Mouse (Mus musculus): Measurements from ENCODE around the gene Fbxo39. TPM values are rescaled to one million over a fixed set of nuclear protein-coding genes. Genes with fewer than 3 reads are reported as not detected.
A peak's percentile ranks its signal among the peaks of the same experiment; 100 is the strongest.

The Fbxo39 gene
- not detected in 2 replicates for polyA plus RNA-seq (2015; fragmentation: Nextera tagmentation; extraction: Ambion mirVana)

DNA sequence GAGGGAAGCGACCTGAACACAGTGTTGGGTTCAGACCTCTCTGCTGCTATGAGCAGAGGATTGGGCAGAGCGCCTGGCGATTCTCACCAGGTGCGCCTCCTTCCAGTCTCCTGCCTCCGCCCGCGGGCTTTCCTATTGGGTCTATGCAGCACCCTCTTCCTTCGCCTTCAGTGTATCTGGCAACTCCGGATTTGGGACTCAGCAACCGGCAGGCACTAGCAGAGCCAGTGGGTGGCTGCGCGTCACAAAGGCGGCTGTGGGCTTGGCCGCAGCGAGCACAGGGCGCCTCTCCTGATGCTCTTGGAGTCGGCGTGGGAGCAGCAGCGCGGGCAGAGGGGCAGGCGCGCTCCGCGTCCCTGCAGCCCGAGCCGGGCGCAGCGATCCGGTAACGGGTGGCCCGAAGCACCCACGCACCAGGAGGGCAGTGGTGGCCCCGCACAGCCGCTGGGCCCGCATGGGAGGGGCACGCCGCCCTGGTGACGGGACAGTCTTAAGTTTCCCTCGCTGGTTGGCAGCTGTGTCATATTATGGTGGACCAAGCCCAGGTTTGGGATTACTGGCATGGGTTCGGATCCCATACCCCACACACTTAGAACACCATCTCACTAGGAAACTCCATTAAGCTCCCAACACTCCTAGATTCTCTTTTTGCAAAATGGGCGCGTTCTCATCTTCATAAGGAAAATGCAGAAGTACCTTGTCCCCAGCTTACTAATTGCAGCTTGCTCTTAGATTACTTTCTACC is at the start of gene Fbxo39:
TSS of gene Fbxo39 (plus strand) at position 294 of the 745 bp plus-strand sequence.
- Histone ChIP-seq H3K27me3 (peaks cover 47% of the 10 kb centered on the region), H3K9me3 (replicated peaks) (no peaks in the 10 kb centered on the region), H3K27ac (replicated peaks) (no peak within 1 kb of the TSS), H3K9ac (no peak within 1 kb of the TSS), H3K4me1 (replicated peaks) (no peaks in the 10 kb centered on the region), H3K4me3 (replicated peaks) (no peak within 1 kb of the TSS), H3K36me3 (replicated peaks) (no peaks in the 10 kb centered on the region), H3K4me2 (no peak within 1 kb of the TSS)
- no peak for ATAC-seq (ENCODE audit: insufficient read depth)
- WGBS (ENCODE audit: insufficient replicate concordance): 9% methylated on average over 42 of the region's 42 CpGs

DNA sequence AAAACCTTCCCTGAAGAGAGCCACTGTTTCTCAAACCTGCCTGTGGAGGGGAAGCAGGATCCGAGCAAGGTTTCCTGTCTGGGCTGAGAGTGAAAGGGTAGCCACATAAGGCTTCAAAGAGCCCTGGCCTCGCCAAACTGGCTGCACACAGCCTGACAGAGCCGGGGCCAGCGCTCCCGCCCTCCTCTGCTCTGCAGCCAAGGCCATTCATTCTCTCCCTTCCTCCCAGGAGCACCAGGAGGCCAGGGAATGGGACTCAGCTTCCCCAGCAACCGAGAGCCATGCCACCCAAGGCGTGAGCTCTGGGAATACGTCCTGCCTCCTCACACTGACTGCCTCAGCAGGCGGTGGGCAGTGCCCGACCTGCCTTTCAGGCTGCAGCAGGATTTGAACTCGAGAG is 48.8 kb upstream of the Fbxo39 start:
- Histone ChIP-seq H3K4me2 (no peak overlapping the region), H3K36me3 (replicated peaks) (no peaks in the 10 kb centered on the region), H3K9me3 (replicated peaks) (no peaks in the 10 kb centered on the region), H3K4me3 (replicated peaks) (no peak overlapping the region), H3K27ac (replicated peaks) (no peak overlapping the region), H3K4me1 (replicated peaks) (peaks cover 10% of the 10 kb centered on the region), H3K27me3 (peaks cover 61% of the 10 kb centered on the region), H3K9ac (no peak overlapping the region)
- 9% methylated on average over 11 of the region's 11 CpGs for WGBS (ENCODE audit: insufficient replicate concordance)
- ATAC-seq (ENCODE audit: insufficient read depth): no peak

DNA sequence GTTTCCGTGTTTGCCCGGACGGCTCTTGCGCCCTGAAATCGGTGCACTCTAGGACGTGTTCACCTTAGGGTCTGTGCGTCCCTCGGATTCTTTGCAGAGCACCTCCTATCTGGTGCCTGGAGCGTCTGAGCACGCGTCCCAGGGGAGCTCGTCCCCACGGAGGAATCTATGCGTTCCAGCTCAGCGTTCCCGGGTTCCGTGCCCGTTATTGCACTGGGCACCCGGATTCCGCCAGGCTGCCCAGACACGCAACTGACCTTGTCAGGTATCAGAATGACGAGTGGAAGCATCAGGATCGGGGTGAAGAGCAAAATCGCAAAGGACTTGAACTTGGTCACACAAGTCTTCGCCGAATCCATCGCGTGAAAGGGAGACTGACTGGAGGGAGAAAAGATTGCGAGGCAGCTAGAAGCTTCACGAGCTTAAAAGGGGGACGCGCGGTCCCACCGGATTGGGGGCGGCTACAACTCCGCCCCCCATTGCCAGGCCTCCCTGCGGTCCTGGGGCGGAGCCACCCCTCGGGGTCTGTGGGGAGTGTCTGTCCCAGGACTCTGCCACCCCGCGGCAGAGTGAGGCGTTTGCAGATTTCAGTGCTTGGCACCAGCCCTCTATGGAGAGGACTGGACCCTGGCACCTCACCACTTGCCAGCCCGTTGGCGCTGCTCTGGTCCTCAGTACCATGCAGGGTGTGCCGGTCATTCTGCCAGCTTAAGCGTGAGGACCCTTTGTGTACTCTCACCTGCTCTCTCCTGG is 47.9 kb upstream of the Fbxo39 start:
- Histone ChIP-seq H3K36me3 (replicated peaks) (no peaks in the 10 kb centered on the region), H3K9ac (no peak overlapping the region), H3K9me3 (replicated peaks) (no peaks in the 10 kb centered on the region), H3K4me2 (peak overlapping the region; percentile 62), H3K4me1 (replicated peaks) (peaks cover 10% of the 10 kb centered on the region), H3K27ac (replicated peaks) (no peak overlapping the region), H3K4me3 (replicated peaks) (peak overlapping the region; percentile 33), H3K27me3 (peaks cover 61% of the 10 kb centered on the region)
- WGBS (ENCODE audit: insufficient replicate concordance): under 1% methylated on average over 46 of the region's 46 CpGs
- no peak for ATAC-seq (ENCODE audit: insufficient read depth)

DNA sequence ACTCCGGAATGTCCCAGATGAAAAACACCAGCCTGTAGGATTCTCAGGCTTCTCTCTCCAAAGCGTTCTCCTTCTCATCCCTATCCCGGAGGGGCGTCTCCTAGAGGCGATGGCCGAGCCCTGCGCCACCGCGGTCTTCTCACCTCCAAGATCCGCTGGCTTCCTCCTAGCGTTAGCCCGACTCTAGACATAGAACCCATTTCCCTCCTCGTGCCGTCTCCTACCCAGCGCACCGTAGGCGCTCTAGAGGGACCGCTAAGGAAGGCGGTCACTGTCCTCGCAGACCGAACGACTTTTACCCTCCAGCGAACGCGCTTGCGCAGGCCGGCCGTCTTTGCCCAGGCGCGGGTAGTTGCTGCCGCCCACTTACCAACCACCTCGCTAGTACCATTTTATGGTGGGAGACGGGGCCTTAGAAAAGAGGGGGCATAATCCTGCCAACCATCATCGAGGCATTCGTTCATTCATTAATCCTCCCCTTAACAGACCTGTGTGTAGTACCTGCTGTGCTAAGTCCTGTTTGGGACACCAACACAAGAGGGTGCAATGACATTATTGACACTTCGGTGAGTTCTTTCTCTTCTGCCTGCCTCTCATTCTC is 47.2 kb upstream of the Fbxo39 start, which contains the start of gene Slc13a5:
TSS of gene Slc13a5 (minus strand) at position 263 of the 601 bp plus-strand sequence.
- Histone ChIP-seq H3K27ac (replicated peaks) (no peak within 1 kb of the TSS), H3K4me3 (replicated peaks) (peak within 1 kb of the TSS; percentile 33), H3K9ac (no peak within 1 kb of the TSS), H3K36me3 (replicated peaks) (no peaks in the 10 kb centered on the region), H3K4me2 (peak within 1 kb of the TSS; percentile 62), H3K9me3 (replicated peaks) (no peaks in the 10 kb centered on the region), H3K4me1 (replicated peaks) (peaks cover 10% of the 10 kb centered on the region), H3K27me3 (peaks cover 61% of the 10 kb centered on the region)
- no peak for ATAC-seq (ENCODE audit: insufficient read depth)
- WGBS (ENCODE audit: insufficient replicate concordance): 4% methylated on average over 36 of the region's 36 CpGs

DNA sequence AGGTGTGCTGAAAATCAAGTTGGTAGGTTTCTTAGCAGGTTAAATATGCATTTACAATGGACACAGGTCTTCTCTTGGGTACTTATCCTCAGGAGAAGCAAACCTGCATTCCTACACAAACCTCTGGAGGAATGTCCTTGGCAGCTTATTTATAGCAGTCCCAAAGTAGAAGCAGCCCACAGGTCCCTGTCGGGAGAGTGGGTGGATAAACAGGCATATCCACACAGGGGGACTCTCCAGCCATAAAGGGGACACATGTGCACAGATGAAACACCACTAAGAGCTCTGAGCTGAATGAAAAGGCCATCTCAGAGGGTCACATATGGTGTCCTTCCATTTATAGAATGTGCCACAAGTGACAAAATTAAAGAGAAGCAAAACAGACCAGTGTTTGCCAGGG is 42.5 kb upstream of the Fbxo39 start:
- Histone ChIP-seq H3K4me3 (replicated peaks) (no peak overlapping the region), H3K27me3 (peaks cover 26% of the 10 kb centered on the region), H3K9ac (no peak overlapping the region), H3K4me1 (replicated peaks) (peaks cover 3% of the 10 kb centered on the region; the same call in 1 of the 2 replicates), H3K27ac (replicated peaks) (no peak overlapping the region), H3K4me2 (no peak overlapping the region), H3K36me3 (replicated peaks) (no peaks in the 10 kb centered on the region), H3K9me3 (replicated peaks) (no peaks in the 10 kb centered on the region)
- ATAC-seq (ENCODE audit: insufficient read depth): no peak
- 30% methylated on average over 1 of the region's 1 CpGs for WGBS (ENCODE audit: insufficient replicate concordance)

DNA sequence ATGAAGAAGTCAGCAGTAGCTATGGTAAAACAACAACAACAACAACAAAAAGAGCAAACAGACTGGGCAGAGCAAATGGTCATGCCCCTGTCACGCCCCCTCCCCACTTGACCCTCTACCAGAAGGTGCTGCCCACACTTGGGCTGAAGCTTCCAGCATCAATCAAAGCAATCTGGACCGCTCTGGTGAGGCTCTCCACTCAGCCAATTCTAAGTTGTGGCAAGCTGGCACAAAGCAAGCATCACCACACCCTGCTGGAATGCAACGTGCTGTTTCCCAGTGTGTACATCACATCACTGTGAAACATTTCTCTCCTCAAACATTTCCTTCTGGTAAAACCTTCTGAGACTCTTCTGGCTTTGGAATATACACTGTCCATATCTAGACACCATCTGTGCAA is 40.9 kb upstream of the Fbxo39 start:
- 50% methylated on average over 3 of the region's 3 CpGs for WGBS (ENCODE audit: insufficient replicate concordance)
- Histone ChIP-seq H3K36me3 (replicated peaks) (no peaks in the 10 kb centered on the region), H3K4me2 (no peak overlapping the region), H3K27ac (replicated peaks) (no peak overlapping the region), H3K27me3 (peaks cover 11% of the 10 kb centered on the region), H3K9ac (no peak overlapping the region), H3K4me1 (replicated peaks) (no peaks in the 10 kb centered on the region), H3K9me3 (replicated peaks) (no peaks in the 10 kb centered on the region), H3K4me3 (replicated peaks) (no peak overlapping the region)
- no peak for ATAC-seq (ENCODE audit: insufficient read depth)

DNA sequence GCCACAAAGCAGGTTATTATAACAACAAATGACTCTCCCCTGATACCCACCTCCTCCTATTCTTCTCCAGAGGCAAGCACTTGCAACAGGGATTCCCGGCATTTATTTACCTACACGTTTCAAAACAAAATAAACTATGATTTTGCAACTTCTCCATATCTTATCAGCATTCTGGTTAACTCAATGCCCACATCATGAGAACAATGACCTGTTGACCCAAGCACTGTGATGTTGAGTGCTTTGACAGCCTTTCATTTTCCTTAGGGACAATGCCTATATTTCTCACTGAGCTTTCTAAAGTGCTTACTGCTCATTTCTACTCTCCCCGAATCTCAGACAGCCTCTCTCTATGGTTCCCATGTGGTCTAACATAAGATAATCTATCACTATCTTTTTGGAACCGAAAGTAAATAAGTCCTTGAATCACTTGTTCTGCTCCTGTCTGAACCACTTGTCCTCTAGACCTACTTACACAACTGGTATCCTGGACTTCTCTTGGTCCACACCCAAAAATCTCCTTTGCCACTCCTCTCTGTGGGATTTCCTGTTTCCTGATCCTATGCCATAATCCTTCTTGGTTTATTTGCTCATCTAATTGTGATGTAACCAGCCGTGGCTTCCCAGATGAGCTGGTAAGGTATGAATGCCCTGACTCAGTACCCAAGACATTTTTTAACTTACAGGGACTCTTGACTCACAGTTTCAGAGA is 32.9 kb upstream of the Fbxo39 start:
- H3K4me3 ChIP-seq (replicated peaks): no peak overlapping the region
- no peak for ATAC-seq (ENCODE audit: insufficient read depth)
- H3K36me3 ChIP-seq (replicated peaks): no peaks in the 10 kb centered on the region
- H3K9ac ChIP-seq: no peak overlapping the region
- H3K9me3 ChIP-seq (replicated peaks): no peaks in the 10 kb centered on the region
- WGBS (ENCODE audit: insufficient replicate concordance): 48% methylated on average over 5 of the region's 5 CpGs
- H3K27ac ChIP-seq (replicated peaks): no peak overlapping the region
- no peaks in the 10 kb centered on the region for H3K4me1 ChIP-seq (replicated peaks)
- H3K27me3 ChIP-seq: no peaks in the 10 kb centered on the region
- no peak overlapping the region for H3K4me2 ChIP-seq

DNA sequence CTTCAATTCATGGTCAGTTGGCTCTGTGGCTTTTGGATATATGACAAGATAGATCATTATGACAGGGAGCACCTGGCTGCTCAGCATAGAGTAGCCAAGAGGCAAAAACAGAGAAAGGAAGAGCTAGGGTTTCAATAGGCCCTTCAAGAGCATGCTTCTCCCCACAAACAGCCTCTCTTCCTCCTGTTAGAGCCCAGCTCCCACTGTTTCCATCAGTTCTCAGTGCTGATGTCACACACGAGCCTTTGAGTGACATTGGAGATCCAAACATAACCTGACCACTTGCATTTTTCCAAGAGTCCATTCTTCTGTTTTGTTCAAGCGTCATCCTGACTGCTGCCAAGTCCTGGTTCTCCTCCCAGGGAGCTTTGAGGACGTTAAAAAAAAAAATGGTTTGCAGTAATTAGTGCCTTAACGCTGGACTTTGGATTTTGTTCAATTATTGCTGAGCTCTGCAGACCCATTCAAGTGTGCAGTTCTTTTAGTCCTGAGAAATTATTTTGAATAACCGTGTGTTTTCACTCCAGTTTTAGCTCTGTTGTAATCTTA is 32.3 kb upstream of the Fbxo39 start:
- WGBS (ENCODE audit: insufficient replicate concordance): 52% methylated on average over 5 of the region's 5 CpGs
- Histone ChIP-seq H3K4me3 (replicated peaks) (no peak overlapping the region), H3K27me3 (no peaks in the 10 kb centered on the region), H3K9me3 (replicated peaks) (no peaks in the 10 kb centered on the region), H3K27ac (replicated peaks) (no peak overlapping the region), H3K4me2 (no peak overlapping the region), H3K4me1 (replicated peaks) (no peaks in the 10 kb centered on the region), H3K9ac (no peak overlapping the region), H3K36me3 (replicated peaks) (no peaks in the 10 kb centered on the region)
- no peak for ATAC-seq (ENCODE audit: insufficient read depth)

DNA sequence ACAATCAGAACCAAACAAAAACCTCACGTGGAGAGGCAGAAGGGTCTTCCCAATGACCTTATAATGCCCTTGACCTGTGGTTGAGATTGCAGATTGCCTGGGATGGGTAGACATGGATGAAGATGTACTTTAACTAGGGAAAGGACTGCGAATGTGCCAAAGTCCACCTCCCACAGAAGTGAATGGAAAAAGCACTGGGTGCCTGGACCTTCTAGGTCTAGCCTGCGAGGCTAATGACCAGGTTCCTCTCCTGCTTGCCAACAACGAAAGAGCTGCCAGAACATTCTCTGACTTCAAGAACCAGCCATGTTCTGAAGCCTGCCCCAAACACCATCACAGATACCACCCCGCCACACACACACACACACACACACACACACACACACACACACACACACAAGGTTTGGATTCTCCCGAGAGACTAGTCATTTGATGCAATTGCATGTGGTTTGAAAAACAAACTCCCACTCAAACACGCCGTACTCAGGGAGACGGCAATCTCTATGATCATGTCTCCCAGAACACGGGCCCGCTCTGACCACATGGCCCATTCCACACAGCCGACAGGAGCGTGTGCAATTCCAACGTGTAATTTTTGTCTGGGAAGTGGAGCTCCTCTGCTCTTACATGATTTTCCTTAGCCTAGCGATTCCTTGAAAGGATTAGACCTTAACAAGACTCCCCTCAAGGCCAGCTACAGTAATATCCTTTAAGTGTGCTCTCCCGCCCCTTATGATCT is 30.6 kb upstream of the Fbxo39 start:
- no peaks in the 10 kb centered on the region for H3K4me1 ChIP-seq (replicated peaks)
- H3K4me3 ChIP-seq (replicated peaks): no peak overlapping the region
- no peaks in the 10 kb centered on the region for H3K9me3 ChIP-seq (replicated peaks)
- no peaks in the 10 kb centered on the region for H3K36me3 ChIP-seq (replicated peaks)
- 69% methylated on average over 16 of the region's 16 CpGs for WGBS (ENCODE audit: insufficient replicate concordance)
- H3K4me2 ChIP-seq: no peak overlapping the region
- H3K27me3 ChIP-seq: no peaks in the 10 kb centered on the region
- no peak overlapping the region for H3K9ac ChIP-seq
- no peak for ATAC-seq (ENCODE audit: insufficient read depth)
- H3K27ac ChIP-seq (replicated peaks): no peak overlapping the region

DNA sequence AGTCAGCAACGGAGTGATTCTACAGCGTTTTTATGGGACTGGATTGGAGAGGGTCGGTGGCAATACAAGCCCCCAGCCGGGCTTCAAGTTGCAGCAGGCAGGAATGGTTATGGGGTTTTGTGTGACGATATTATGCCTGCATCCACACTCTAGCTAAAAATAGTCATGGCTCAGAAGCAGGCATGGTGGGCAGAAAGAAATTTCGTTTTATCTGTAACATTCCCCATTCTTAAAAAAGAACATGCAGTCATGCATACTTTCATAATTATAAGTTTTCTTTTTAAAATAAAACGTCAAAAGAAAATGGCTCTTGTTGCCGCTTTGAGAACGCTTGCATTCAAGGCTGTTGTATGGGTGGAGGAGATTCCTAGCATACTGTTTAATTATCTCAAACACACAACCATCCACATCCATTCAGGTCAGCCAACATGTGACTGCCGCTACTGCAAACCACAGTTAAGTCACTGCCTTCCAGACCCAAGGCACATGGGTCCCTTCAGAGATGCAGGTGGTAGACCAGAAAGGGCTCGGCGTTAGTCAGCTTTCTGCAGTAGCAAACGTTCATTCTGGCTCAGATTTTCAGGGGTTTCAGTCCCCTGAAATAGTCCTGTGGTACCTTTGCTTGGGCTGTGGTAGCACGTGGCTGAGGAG is 29.6 kb upstream of the Fbxo39 start:
- Histone ChIP-seq H3K9ac (no peak overlapping the region), H3K27me3 (no peaks in the 10 kb centered on the region), H3K4me3 (replicated peaks) (no peak overlapping the region), H3K4me2 (no peak overlapping the region), H3K9me3 (replicated peaks) (no peaks in the 10 kb centered on the region), H3K4me1 (replicated peaks) (no peaks in the 10 kb centered on the region), H3K36me3 (replicated peaks) (no peaks in the 10 kb centered on the region), H3K27ac (replicated peaks) (no peak overlapping the region)
- 63% methylated on average over 14 of the region's 14 CpGs for WGBS (ENCODE audit: insufficient replicate concordance)
- ATAC-seq (ENCODE audit: insufficient read depth): no peak

All from liver, embryonic 15.5 days (tissue).